Mouse (Mus musculus) layer of hippocampus, adult 8-10 months (tissue): ENCODE results near the gene Klhl21. TPM values are rescaled to one million over a fixed set of nuclear protein-coding genes. Genes with fewer than 3 reads are reported as not detected.

Source experiments
- DNase-seq, 2 experiments: peaks; one replicate each; pipeline ENCODE4 v3.0.0; 2022; ENCODE audit warnings: low spot score in 2 of 2
- total RNA-seq, 4 experiments: library from RNA; stranded (reverse); gene quantifications; 2 replicates each; pipeline ENCODE4 v1.2.4; 2022

Klhl21 gene
- total RNA-seq, 4 experiments from 2014 or later = 19.3 to 24.2 (median 22.0) TPM

GRCm38 (mm10) chr4:151995371-151996172, 13.0 kb upstream of the Klhl21 start:
- peak in 1 of 2 experiments; percentile 53 for DNase-seq

GRCm38 (mm10) chr4:151996173-151996950, 12.2 kb upstream of the Klhl21 start, which contains the start of gene Phf13:
Phf13 (minus strand) TSS chr4:151996258.
- peak; percentile 99 for DNase-seq

- DNase-seq = no peak
Observed at GRCm38 (mm10) chr4:151996951-151997222, 11.7 kb upstream of the Klhl21 start.

GRCm38 (mm10) chr4:151997701-151998100, 10.9 kb upstream of the Klhl21 start:
- DNase-seq = no peak

GRCm38 (mm10) chr4:151999481-151999880, 9.1 kb upstream of the Klhl21 start:
- DNase-seq = no peak

- DNase-seq = no peak
Observed at GRCm38 (mm10) chr4:152000906-152001305, 7.7 kb upstream of the Klhl21 start.

- no peak for DNase-seq
Observed at GRCm38 (mm10) chr4:152001335-152001734, 7.3 kb upstream of the Klhl21 start.

- no peak for DNase-seq
Observed at GRCm38 (mm10) chr4:152002063-152002462, 6.5 kb upstream of the Klhl21 start.

GRCm38 (mm10) chr4:152006137-152006536, 2.5 kb upstream of the Klhl21 start:
- no peak for DNase-seq

- no peak for DNase-seq
Observed at GRCm38 (mm10) chr4:152006812-152007211, 1.8 kb upstream of the Klhl21 start.

GRCm38 (mm10) chr4:152007481-152008147, 989 bp upstream of the Klhl21 start:
- DNase-seq = no peak

GRCm38 (mm10) chr4:152008148-152008500, 479 bp upstream of the Klhl21 start:
- DNase-seq = no peak

GRCm38 (mm10) chr4:152009076-152010051, 761 bp downstream of the Klhl21 start:
- peak; percentile 60 to 74 for DNase-seq

GRCm38 (mm10) chr4:152010091-152010706, 1.6 kb downstream of the Klhl21 start:
- DNase-seq = no peak

- no peak for DNase-seq
Observed at GRCm38 (mm10) chr4:152010707-152011134, 2.1 kb downstream of the Klhl21 start.

GRCm38 (mm10) chr4:152011171-152011760, 2.7 kb downstream of the Klhl21 start:
- DNase-seq = no peak

GRCm38 (mm10) chr4:152012109-152012508, 3.5 kb downstream of the Klhl21 start:
- no peak for DNase-seq

- no peak for DNase-seq
Observed at GRCm38 (mm10) chr4:152013036-152013813, 4.6 kb downstream of the Klhl21 start.

- no peak for DNase-seq
Observed at GRCm38 (mm10) chr4:152019073-152019472, 10.5 kb downstream of the Klhl21 start.
